Mouse (Mus musculus): Measurements from ENCODE around the gene Pik3ip1.
A peak's percentile ranks its signal among the peaks of the same experiment; 100 is the strongest.

Pik3ip1 gene

DNA sequence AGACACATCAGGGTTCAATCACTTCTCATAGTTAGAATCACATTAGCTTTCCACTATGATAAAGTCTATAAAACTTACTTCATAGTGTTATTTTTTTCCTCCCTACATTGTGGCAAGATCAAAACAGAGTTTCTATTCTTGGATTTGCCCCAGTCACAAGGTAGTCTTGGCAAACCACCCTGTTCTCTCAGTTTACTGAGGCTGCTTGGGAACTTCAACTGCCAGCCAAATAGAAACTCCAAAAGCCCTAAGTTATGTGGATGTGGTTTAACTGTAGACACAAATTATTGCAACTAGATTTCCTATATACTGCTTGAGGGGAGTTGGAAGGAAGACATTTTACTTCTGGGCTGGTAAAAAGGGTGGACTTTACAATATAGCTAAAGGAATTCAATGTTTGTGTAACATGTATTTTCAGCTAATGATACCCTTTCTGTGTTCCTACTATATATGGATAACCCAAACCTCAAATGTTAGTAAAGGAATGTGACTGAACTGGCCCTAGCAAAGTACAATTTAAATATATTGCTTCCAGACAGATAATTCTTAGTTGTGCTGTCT, at the start of gene Pik3ip1:
Pik3ip1 (plus strand) TSS at position 511 of the 561 bp plus-strand sequence.
- DNase-seq (ENCODE audit: low read depth, low spot score) = no peak

DNA sequence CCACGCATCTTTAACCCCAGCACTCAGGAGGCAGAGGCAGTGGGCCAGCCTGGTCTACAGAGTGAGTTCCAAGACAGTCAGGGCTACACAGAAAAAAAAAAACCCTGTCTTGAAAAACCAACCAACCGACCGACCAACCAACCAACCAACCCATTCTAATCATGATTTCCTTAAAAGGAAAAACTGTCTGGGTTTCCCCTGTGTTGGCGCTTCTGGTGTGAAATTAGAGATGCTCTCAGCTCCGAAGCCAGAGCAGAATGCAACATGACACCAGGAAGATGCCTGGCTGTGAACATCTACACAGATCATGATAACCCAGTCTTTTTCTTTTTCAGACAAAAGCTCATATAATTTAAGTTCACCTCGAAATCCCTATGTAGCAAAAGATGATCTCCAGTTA, 47.3 kb upstream of the Pik3ip1 start:
- DNase-seq (ENCODE audit: low read depth, low spot score) = no peak

DNA sequence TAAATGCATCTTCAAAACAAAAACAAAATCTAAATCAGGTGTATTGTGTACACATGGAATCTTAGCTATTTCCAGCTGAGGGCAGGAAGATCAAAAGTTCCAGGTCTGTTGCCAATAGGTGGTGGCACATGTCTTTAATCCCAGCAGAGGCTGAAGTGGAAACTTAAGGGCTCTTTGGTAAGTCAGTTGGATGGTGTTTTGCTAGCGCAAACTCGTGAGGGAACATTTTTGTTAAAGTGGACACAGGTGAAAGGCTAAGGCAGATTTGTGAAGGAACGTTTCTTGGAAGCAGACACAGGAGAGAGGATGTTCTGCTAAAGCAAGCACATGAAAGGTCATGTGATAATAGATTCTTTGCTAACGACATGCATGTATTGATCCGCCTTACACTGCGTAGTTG, 46.6 kb upstream of the Pik3ip1 start:
- no peak for DNase-seq (ENCODE audit: low read depth, low spot score)

DNA sequence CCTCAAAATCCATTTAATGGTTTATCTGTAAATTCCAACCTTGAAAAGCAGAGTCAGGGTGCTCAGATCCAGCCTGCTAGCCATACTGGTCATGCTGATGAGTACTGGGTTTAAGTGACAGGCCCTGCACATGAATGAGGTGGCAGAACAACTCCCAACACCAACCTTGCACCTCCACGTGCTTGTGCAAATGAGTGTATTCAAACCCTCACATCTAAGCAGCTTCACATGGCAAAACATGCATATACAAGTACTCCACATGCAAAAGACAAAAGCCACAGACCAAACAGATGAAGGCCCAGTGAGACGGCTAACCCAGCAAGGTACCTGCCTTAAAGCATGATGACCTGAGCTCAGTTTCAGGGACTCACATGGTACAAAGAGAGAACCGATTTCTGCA, 44.3 kb upstream of the Pik3ip1 start:
- no peak for DNase-seq (ENCODE audit: low read depth, low spot score)

DNA sequence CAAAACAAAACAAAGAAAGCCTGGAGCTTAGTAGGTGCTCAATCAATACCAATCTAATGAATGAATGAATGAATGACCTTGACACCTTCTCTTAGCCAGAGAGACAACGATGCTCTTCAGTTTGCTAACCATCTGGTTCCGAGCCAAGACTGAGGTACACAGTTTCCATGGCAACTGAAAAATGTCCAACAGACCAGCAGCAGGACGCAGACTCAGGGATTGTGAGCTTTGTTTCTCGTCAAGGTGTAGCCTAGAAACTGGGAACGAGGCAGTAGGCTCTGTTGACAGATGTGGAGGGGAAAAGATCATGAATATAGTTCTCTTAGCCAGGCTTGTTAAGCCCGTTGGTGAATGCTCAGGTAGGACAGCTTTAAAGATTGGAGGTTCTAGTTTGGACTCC, 43.1 kb upstream of the Pik3ip1 start:
- DNase-seq (ENCODE audit: low read depth, low spot score) = no peak

DNA sequence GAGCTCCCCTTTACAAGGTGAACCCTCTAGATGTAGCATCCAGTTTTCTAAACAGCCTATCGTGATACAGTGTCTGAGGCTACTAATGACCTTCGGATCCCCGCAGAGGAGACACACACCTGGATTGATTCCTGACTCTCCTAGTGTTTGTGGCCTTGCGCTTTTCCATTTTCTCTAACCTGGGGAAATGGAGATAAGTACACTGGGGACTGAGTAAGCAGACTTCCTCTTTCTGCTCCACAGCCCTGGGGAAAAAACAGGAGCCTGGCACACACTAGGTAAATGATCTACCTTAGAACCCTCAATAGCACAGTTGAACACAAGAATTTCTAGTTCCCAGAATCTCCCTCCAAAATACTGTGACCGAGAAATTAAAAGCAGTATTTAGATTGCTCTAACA, 42.3 kb upstream of the Pik3ip1 start:
- no peak for DNase-seq (ENCODE audit: low read depth, low spot score)

DNA sequence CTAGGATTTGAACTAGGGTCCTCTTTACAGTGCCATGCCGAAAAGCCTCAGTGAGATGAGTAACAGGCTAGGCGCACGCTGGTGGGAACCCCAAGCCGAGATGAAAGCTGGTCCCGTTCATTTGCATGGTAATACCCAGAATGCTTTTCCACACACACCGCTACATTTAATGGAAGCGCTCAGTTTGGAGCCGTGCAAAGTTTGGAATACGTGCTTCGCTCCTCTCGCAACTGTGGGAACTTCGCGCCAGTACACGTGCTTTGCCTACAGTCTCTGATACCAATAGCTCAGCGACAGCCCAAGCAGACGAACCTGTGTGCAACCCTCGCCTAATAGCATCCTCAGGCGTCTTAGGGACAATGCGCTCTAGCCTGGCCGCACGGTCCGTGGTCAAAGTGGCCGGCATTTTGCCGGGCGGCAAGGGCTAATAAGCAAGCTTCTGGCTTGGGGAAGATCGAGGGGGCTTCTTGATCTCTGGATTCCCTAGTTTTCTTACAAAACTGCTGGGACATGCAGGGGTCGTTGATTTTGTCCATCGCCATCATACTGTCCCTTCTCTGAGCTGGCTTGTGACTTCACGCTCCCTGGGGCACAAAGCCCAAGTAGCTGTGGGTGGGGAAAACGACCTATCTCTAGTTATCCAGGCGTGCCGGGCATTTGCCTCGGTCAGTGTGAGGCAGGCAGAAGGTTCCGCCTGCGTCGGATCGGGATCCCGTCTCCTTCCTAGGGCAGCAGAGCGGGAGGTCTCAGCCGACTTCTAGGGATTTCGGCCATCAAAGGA, 41.5 kb upstream of the Pik3ip1 start, which contains the start of gene Patz1:
Patz1 (plus strand) TSS at position 354 of the 781 bp plus-strand sequence.
- no peak for DNase-seq (ENCODE audit: low read depth, low spot score)

DNA sequence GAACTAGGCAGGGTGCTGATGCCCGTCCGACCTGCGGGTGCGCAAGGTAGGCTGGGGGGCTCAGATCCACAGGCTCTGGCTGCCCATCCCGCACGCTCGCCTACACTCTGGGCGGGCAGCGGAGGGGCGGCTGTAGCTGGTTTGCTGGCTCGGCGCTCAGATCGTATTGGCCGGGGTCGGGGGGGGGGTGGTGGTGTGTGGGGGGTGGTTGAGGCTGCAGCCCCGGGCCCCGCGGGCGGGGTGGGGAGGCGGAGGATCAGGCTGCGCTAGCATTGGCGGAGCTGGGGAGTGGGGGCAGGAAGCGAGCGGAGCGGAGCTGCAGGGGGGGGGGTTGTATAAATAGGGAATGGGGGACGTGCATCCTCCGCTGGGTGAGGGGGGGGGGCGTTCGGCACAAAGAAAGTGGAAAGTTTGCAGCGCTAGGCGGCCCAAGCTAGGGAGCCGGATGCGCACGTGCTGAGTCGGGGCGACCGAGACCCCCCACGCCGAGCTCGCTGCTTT, 40.8 kb upstream of the Pik3ip1 start:
- peak; percentile 83 for DNase-seq (ENCODE audit: low read depth, low spot score)

DNA sequence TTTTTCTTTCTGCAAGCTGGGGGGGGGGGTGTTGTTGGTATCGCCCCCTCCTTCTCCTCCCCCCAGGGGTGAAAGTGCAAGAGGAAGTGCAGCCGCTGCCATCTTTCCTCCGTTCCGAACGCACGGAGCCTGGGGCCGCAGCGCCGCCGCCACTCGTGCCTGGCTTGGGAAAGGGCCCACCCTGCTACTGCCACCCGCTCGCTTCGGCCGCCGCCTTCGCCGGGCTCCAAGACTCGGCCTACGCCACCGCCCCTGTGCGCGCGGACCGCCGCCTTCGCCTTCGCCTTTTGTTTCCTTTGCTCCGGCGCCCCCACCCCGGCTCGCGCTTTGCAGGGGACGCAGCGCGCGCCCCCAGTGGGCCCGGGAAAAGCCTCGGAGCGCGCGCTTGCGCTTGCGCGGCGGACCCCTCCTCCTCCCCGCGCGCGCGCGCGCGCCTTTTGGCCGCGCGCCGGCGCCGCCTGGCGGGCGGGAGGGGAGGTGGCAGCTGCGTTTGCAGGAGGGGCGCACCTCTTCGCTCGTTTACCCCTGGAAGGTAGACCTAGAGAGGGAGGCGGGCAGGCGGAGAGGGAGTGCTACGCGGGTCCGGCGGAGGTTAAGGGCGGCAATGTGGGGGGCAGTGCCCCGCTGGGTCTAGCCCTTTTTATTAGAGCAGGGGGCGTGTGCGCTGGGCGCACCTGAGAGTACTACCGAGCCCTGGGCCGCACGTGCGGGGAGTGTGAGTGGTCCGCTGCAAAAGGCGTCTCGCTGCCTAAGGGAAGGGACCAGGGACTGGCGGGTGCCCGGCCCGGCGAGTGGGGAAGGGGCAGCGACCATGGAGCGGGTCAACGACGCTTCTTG, 40.2 kb upstream of the Pik3ip1 start:
- peak; percentile 88 for DNase-seq (ENCODE audit: low read depth, low spot score)

DNA sequence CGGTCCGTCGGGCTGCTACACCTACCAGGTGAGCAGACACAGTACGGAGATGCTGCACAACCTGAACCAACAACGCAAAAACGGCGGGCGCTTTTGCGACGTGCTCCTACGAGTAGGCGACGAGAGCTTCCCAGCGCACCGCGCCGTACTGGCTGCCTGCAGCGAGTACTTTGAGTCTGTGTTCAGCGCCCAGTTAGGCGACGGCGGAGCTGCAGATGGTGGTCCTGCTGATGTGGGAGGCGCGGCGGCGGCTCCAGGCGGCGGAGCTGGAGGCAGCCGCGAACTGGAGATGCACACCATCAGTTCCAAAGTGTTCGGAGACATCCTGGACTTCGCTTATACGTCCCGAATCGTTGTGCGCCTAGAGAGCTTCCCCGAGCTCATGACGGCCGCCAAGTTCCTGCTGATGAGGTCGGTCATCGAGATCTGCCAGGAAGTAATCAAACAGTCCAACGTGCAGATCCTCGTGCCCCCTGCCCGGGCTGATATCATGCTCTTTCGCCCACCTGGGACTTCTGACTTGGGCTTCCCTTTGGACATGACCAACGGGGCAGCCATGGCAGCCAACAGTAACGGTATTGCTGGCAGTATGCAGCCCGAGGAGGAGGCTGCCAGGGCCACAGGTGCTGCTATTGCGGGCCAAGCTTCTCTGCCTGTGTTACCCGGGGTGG, 39.4 kb upstream of the Pik3ip1 start:
- no peak for DNase-seq (ENCODE audit: low read depth, low spot score)

DNA sequence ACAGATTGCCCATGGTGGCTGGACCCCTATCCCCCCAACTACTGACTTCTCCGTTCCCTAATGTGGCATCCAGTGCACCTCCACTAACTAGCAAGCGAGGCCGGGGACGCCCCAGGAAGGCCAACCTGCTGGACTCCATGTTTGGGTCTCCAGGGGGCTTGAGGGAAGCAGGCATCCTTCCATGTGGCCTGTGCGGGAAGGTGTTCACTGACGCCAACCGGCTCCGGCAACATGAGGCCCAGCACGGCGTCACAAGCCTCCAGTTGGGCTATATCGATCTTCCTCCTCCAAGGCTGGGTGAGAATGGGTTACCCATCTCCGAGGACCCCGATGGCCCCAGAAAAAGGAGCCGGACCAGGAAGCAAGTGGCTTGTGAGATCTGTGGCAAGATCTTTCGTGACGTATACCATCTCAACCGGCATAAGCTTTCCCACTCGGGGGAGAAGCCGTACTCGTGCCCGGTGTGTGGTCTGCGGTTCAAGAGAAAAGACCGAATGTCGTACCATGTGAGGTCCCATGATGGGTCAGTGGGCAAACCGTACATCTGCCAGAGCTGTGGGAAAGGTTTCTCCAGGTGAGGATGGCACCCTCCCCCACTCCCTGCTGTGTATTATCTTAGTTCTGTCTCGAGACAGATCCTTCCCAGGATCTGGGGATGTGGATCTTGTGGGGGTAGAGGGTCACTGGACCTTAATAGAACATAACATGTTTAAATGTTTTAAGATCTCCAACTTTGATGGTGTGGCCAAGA, 38.7 kb upstream of the Pik3ip1 start:
- no peak for DNase-seq (ENCODE audit: low read depth, low spot score)

DNA sequence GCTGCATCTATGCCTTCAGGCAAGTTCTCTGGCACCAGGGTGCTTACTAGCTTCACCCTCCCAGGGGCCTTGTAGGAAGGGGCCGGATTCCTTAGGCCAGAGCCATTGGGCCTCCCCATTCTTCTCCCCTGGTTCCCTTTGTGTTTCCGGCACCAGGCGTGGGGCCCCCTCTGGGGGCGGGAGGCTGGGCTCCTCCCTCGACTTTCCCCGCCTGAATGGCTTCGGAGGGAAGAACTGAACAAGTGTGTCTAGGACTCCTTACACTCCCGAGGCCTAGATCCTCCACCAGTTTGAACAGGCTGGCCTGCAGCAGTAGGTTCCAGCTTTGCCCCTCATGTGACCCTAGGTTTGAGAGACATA, 38.2 kb upstream of the Pik3ip1 start:
- DNase-seq (ENCODE audit: low read depth, low spot score) = no peak

DNA sequence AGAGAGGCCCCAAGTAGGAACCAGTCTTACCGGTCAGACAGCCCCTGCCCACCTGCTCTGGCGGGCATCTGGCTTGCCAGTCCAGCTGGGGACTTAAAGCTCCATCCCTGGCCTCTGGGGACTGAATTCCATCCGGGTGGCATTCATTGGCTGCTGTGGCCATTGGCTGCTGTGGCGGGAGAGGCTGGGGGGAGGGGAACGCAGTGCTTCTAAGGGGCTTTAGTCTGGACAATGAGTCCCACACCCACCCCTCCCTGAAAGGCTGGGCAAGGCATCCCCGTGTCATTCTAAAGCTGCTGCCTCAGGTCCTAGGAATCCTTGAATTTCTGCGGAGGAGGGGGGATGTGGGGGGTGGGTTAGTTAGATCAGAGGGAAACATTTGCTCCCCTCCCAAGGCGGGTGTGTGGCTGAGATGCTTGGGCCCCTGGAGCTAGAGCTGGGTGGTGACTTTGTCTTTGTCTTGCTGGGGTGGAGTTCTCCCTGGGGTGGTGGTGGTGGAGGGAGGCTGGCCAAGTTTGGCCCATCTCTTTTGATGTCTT, 37.4 kb upstream of the Pik3ip1 start:
- no peak for DNase-seq (ENCODE audit: low read depth, low spot score)

DNA sequence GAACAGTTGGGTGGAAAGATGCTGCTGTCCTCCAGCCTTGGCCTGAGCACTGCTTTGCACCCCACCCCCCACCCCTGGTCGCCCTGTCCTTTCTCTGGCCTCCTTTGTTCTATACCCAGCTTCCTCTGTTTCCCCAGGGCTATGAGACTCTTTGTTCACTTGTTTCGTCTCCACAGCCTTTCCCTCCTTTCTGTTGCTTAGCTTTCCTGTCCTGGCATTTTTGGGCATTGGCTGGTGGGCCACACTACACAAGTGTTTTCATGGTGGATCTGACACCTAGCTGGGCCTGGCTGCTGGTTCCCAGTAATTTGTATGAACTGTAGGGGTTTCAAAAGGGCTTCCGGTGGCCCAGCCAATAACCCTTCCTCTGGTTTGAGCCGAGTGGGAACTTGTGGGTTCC, 36.8 kb upstream of the Pik3ip1 start:
- DNase-seq (ENCODE audit: low read depth, low spot score) = no peak

DNA sequence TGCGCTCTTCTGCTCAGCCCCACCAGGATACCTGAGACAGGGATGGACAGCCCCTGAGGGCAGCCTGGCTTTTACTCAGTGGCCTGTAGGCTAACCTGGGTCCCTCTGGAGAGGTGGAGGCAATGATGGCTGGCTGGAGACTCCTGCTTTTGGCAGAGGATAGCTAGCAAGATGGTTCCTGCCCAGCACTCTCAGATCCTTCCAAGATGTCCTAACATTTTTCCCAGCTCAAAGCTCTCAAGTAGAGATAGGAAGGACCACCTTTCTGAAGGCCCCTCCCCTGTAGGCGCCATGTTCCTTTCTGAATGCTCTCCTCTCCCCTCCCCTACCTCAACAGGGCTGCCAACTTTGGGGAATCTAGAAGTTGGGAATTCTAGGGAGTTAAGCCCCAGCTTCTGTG, 35.6 kb upstream of the Pik3ip1 start:
- DNase-seq (ENCODE audit: low read depth, low spot score) = no peak

DNA sequence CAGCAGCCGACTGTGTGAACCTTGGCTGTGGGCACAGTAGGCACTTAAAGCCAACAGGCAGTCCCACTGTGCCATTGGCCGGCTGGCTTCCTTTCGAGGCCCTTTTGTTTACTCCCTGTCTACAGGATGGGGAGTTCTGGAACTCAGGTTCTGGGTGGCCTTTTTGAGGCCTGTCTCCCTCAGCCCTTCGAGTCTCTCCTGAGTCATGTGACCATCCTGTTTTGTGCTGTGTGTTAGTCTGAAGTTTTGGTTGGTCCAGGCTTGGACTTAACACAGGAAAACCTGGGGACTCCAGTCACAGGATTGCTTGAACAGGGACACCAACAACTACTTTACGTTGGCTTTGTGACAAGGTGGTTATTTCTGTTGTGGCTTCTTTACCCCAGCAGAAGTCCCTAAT, 34.1 kb upstream of the Pik3ip1 start:
- DNase-seq (ENCODE audit: low read depth, low spot score) = no peak

DNA sequence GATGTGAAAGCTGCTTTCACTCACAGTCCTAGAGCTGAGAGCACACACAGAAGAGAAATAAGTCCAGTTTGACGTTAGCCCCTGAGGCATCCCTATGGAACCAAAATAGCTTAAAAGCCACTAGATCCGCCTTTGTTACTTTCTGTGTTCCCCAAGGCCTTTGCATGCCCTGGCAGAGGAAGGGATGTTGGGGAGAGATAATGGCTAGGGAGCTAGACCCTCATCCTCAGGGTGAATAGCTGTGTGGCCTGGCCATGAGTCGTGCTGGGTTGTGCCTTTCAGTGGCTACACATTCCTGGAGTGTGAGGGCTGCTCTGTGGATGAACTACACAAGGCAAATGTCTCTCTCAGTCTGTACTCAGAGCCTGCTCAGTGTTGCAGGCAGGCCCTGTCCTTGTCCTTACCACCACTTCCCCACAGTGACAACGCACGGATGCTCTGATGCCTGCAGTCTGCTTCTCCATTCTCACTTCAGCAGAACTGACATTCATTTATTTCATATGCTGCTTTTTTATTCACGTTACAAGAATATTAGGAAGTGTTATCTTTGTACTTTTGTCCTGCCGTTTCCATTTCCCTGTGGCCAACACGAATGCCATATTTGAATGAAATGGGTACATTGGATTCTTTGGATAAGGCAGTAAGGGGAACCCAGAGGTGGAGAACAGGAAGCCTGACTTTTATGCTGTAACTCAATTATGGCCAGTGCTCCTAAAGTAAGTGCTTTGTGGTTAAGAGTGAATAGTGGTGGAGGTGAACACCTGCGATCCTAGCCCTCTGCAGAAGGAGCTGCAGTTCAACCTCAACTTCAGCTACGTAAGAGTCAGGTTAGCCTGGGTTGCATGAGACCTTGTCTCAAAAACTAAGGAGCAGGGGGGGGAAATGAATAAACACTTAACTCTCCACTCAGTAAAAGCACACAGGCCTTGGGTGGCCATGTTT, 32.1 kb upstream of the Pik3ip1 start:
- DNase-seq (ENCODE audit: low read depth, low spot score) = no peak

DNA sequence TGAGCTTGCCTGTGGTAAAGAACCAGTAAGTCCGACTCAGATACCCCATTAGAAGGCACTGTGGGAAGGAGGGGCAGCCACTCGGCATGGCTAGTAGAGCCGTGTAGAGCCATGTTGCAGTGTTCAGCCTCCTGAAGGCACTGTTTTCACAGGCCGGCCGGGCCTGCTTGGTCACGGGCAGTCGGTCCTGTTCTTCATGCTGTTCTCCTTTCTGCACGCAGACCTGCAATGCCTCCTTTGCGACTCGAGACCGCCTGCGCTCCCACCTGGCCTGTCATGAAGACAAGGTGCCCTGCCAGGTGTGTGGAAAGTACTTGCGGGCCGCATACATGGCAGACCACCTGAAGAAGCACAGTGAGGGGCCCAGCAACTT, 31.4 kb upstream of the Pik3ip1 start:
- DNase-seq (ENCODE audit: low read depth, low spot score) = no peak

DNA sequence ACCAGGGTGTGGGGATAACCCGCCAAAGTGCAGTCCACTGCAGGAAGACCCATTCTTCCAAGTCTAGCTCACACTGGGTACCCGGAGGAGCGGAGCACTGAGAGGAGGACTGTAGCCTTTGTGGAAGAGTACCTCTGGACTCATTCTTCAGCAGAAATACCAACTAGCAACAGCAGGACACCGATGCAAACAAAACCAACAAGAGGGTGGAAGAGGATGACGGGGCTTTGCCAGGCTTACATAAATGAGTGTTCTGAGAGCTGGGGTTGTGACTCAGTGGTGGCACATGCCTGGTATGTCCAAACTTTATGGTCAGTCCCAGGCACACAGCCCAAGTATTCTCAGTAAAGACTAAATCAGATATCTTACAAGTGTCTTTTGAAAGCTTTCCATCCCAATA, 29.1 kb upstream of the Pik3ip1 start:
- no peak for DNase-seq (ENCODE audit: low read depth, low spot score)

DNA sequence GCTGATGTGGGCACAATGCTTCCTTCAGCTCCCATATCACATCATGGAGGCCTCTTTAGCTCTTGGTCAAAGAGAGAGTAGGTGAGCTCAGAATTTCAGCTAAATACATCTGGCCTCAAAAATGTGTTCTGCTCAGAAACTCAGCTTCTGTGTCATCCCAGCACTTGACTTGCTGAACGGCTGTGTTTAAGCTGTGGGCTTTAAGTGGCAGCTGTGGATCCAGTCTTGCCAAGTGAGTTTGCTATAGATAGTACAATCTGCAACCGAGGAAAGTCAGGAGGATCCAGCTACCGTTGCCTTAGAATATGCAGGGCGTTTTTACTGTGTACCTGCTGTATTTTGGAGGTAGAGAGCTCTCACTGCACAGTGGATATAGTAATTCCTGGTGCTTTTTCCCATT, 27.8 kb upstream of the Pik3ip1 start:
- no peak for DNase-seq (ENCODE audit: low read depth, low spot score)

Data from brain, embryonic 18.5 days (tissue).